Mouse (Mus musculus) embryonic facial prominence, embryonic 11.5 days (tissue): ENCODE results near the gene Mcpt1. TPM values are rescaled to one million over a fixed set of nuclear protein-coding genes. Genes with fewer than 3 reads are reported as not detected.
"Not testable (repeated sequence)": the region's sequence is repeated elsewhere in the genome, so short reads cannot be mapped to it uniquely, and the experiment has no call there.

Source experiments
- ATAC-seq: fragments of 200-750 bp; cut with Nextera tagmentation; replicated peaks from 2 replicates; pipeline ENCODE4 v1.8.0; 2017; ENCODE audit warnings: low read depth; ENCODE audit not compliant: insufficient number of reproducible peaks, low FRiP score, low TSS enrichment
- DNase-seq: peaks from one replicate; pipeline ENCODE4 v3.0.0-alpha.2; 2015; ENCODE audit warnings: low spot score
- H3K27ac ChIP-seq: fragments of 300-500 bp; sonication (generic); replicated peaks from 2 replicates; pipeline ENCODE4 v1.5.1; 2014; ENCODE audit warnings: mild to moderate bottlenecking, low read depth, low read length, control low read depth
- H3K27me3 ChIP-seq: fragments of 300-500 bp; sonication (generic); 2 replicates; pipeline ENCODE4 v1.6.1; 2014; ENCODE audit warnings: mild to moderate bottlenecking, low read length, moderate library complexity, mixed read lengths; ENCODE audit not compliant: control insufficient read depth, insufficient read depth
- H3K36me3 ChIP-seq: fragments of 300-500 bp; sonication (generic); replicated peaks from 2 replicates; pipeline ENCODE4 v1.6.1; 2014; ENCODE audit warnings: low read depth, mild to moderate bottlenecking, low read length, moderate library complexity, mixed read lengths; ENCODE audit not compliant: control insufficient read depth, insufficient read depth
- H3K4me1 ChIP-seq: fragments of 300-500 bp; sonication (generic); 2 replicates; pipeline ENCODE4 v1.6.1; 2014; ENCODE audit warnings: low read length, mixed read lengths; ENCODE audit not compliant: control insufficient read depth, insufficient read depth
- H3K4me2 ChIP-seq: fragments of 300-500 bp; sonication (generic); 2 replicates; pipeline ENCODE4 v1.6.1; 2014; ENCODE audit warnings: low read depth, mild to moderate bottlenecking, control low read depth, low read length, moderate library complexity
- H3K4me3 ChIP-seq: fragments of 300-500 bp; sonication (generic); 2 replicates; pipeline ENCODE4 v1.5.1; 2014; ENCODE audit warnings: low read depth, low read length, control low read depth
- H3K9ac ChIP-seq: fragments of 300-500 bp; sonication (generic); replicated peaks from 2 replicates; pipeline ENCODE4 v1.6.1; 2014; ENCODE audit warnings: mild to moderate bottlenecking, control low read depth, low read length
- H3K9me3 ChIP-seq: fragments of 300-500 bp; sonication (generic); replicated peaks from 2 replicates; pipeline ENCODE4 v1.6.1; 2016; ENCODE audit warnings: mild to moderate bottlenecking, low read length, inconsistent platforms, mixed read lengths; ENCODE audit not compliant: control insufficient read depth
- WGBS: fragments of 180-500 bp; shearing (Covaris S2); extraction: QIAGEN DNeasy Blood & Tissue Kit; methylation state at CpG from one replicate; pipeline ENCODE4 v1.1.7; 2014; 5-methylcytosine and 5-hydroxymethylcytosine counted together
- polyA plus RNA-seq: library from polyadenylated mRNA; unstranded; fragments of >200 nt; fragmentation: Nextera tagmentation; extraction: Ambion mirVana; gene quantifications from 2 replicates; pipeline ENCODE4 v1.2.1, GENCODE M21; 2014

Gene Mcpt1
- polyA plus RNA-seq, 1 experiment from 2014 or later: not detected

GRCm38 (mm10) chr14:56041792-56042191 lies 24.0 kb downstream of the Mcpt1 start, which contains the start of gene Mcpt2:
Mcpt2 (plus strand) TSS chr14:56042041.
- H3K4me3 ChIP-seq, DNase-seq, H3K9me3 ChIP-seq, H3K27ac ChIP-seq, H3K4me1 ChIP-seq, H3K36me3 ChIP-seq, H3K9ac ChIP-seq, H3K27me3 ChIP-seq, H3K4me2 ChIP-seq, ATAC-seq: not testable (repeated sequence)
- 64% methylated on average over 1 of the region's 1 CpGs for WGBS

DNA sequence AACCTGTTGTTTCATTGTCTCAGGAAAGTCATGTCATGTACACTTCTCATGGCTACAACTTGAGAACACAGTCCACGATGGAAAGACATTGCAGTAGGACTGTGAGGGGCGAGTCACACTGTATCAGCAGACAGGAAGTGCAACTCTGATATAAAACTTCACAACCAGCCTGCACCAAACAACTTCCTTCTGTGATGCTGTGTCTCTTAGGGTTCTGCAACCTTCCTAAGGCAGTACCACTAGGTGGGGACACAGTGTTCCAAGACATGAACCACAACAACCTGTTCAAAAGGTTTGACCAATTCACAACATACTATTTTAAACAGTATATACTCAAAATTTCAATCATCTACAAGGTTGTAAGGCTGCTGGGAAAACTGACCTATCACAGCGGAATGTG lies 37.6 kb downstream of the Mcpt1 start:
- no peak for DNase-seq
- ATAC-seq: no peak
- WGBS: 78% methylated on average over 3 of the region's 3 CpGs

GRCm38 (mm10) chr14:56057722-56058121 lies 40.0 kb downstream of the Mcpt1 start:
- H3K4me3 ChIP-seq: no peak overlapping the region
- H3K27me3 ChIP-seq: no peaks in the 10 kb centered on the region
- H3K9ac ChIP-seq: no peak overlapping the region
- no peak overlapping the region for H3K27ac ChIP-seq
- H3K4me2 ChIP-seq: no peak overlapping the region
- no peaks in the 10 kb centered on the region for H3K36me3 ChIP-seq
- DNase-seq: no peak
- 81% methylated on average over 4 of the region's 4 CpGs for WGBS
- H3K9me3 ChIP-seq: no peaks in the 10 kb centered on the region
- no peaks in the 10 kb centered on the region for H3K4me1 ChIP-seq
- no peak for ATAC-seq

More for the DNA sequence above, 37.6 kb downstream of the Mcpt1 start:
- no peaks in the 10 kb centered on the region for H3K9me3 ChIP-seq
- H3K27me3 ChIP-seq: no peaks in the 10 kb centered on the region
- H3K36me3 ChIP-seq: no peaks in the 10 kb centered on the region
- H3K4me2 ChIP-seq: no peak overlapping the region
- H3K27ac ChIP-seq: no peak overlapping the region
- H3K4me1 ChIP-seq: no peaks in the 10 kb centered on the region
- H3K9ac ChIP-seq: no peak overlapping the region
- no peak overlapping the region for H3K4me3 ChIP-seq

- not testable (repeated sequence) for H3K4me1 ChIP-seq, DNase-seq, H3K36me3 ChIP-seq, H3K9me3 ChIP-seq, H3K9ac ChIP-seq, H3K27ac ChIP-seq, H3K4me3 ChIP-seq, H3K4me2 ChIP-seq, H3K27me3 ChIP-seq, ATAC-seq
- 79% methylated on average over 3 of the region's 3 CpGs for WGBS
Observed at GRCm38 (mm10) chr14:56062213-56062612, 44.4 kb downstream of the Mcpt1 start, which contains the start of gene Mcpt4. Mcpt4 (minus strand) TSS chr14:56062313.

Other genes with a start within 250 kb of the Mcpt1 start
- gene Adcy4, start 233.9 kb upstream of the Mcpt1 start, polyA plus RNA-seq: 10.6 and 13.0 TPM in 2 replicates
- gene Ripk3, start 229.1 kb upstream of the Mcpt1 start, polyA plus RNA-seq: 33.7 and 38.8 TPM in 2 replicates
- gene Nfatc4, start 194.8 kb upstream of the Mcpt1 start, polyA plus RNA-seq: 53.7 and 61.6 TPM in 2 replicates
- gene Nynrin, start 164.0 kb upstream of the Mcpt1 start, polyA plus RNA-seq: 13.6 and 19.4 TPM in 2 replicates
- 0.07 and 0.17 TPM in 2 replicates for gene Cbln3, start 133.6 kb upstream of the Mcpt1 start, polyA plus RNA-seq
- gene Khnyn, start 133.0 kb upstream of the Mcpt1 start, polyA plus RNA-seq: 10.4 and 11.9 TPM in 2 replicates
- gene Sdr39u1, start 117.7 kb upstream of the Mcpt1 start, polyA plus RNA-seq: 55.7 and 59.4 TPM in 2 replicates
- gene Cma1, start 73.3 kb upstream of the Mcpt1 start, polyA plus RNA-seq: not detected in 2 replicates
- gene Cma2, start 67.0 kb upstream of the Mcpt1 start, polyA plus RNA-seq: not detected in 2 replicates
- gene Mcpt9, start 12.5 kb downstream of the Mcpt1 start, polyA plus RNA-seq: not detected in 2 replicates
- not detected in 2 replicates for gene Mcpt2, start 24.1 kb downstream of the Mcpt1 start, polyA plus RNA-seq
- gene Mcpt4, start 44.3 kb downstream of the Mcpt1 start, polyA plus RNA-seq: not detected in 2 replicates
- not detected in 2 replicates for gene Mcpt8, start 67.3 kb downstream of the Mcpt1 start, polyA plus RNA-seq
- gene Ctsg, start 84.6 kb downstream of the Mcpt1 start, polyA plus RNA-seq: not detected in 2 replicates
- not detected in 2 replicates for gene Gzme, start 102.7 kb downstream of the Mcpt1 start, polyA plus RNA-seq
- gene Gzmd, start 114.6 kb downstream of the Mcpt1 start, polyA plus RNA-seq: not detected in 2 replicates
- gene Gzmg, start 141.6 kb downstream of the Mcpt1 start, polyA plus RNA-seq: not detected in 2 replicates
- gene Gzmn, start 156.6 kb downstream of the Mcpt1 start, polyA plus RNA-seq: not detected in 2 replicates
- gene Gzmf, start 193.4 kb downstream of the Mcpt1 start, polyA plus RNA-seq: not detected in 2 replicates
- not detected in 2 replicates for gene Gzmc, start 216.7 kb downstream of the Mcpt1 start, polyA plus RNA-seq
- not detected in 2 replicates for gene Gzmb, start 244.3 kb downstream of the Mcpt1 start, polyA plus RNA-seq